Mouse (Mus musculus) embryo, embryonic 11.5 days (tissue): Measurements from ENCODE around the gene Zfp689.
A peak's percentile ranks its signal among the peaks of the same experiment; 100 is the strongest.
"Not testable (repeated sequence)": the region's sequence is repeated elsewhere in the genome, so short reads cannot be mapped to it uniquely, and the experiment has no call there.

Experiments used
- DNase-seq: peaks from one replicate; pipeline ENCODE4 v3.0.0-alpha.2; 2012; ENCODE audit warnings: low read depth, low spot score

Zfp689 gene

GRCm38 (mm10) chr7:127404101-127404500 lies 44.9 kb downstream of the Zfp689 start:
- not testable (repeated sequence) for DNase-seq

DNA sequence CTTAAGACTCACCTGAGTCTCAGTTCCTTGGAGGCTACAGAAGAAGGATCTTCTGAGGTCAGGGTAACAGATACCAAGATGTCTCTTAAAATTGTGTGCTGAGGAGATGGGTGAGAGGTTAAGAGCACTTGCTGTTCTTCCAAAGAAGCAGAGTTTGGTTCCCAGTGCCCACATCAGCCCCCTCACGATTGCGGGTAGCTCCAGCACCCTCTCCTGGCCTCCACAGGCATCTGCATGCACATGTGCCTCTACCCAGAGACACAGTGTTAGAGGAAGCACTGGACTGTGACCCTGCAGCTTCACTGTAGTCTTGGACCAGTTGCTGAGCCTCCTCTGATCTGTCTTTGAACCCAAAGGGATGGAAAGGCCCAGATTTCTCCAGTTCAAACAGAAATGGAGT lies 46.0 kb downstream of the Zfp689 start:
- DNase-seq: no peak

- DNase-seq: no peak
Measured at GRCm38 (mm10) chr7:127400355-127400754, 48.6 kb downstream of the Zfp689 start.

DNA sequence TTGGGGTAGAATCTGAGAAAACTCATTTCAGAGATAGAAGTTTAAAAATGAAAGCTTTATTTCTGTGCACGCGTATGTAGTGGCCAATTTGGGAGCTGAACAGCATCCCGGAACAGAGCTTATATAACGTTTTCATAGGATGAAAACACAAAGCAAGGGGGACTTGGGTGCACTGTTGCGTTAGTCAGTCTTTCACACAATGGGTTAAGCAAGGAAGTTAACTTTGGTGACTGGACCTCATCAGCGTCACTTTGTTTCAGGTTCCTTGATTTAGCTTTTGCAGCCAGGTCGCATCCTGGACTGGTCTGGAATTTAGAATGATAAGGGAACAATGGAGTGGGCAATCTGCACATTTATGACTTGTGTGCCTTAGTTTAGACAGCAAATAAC lies 55.0 kb downstream of the Zfp689 start:
- no peak for DNase-seq

- peak; percentile 98 for DNase-seq
Measured at GRCm38 (mm10) chr7:127393157-127393943, 55.6 kb downstream of the Zfp689 start, which contains the start of gene E430018J23Rik. E430018J23Rik (minus strand) TSS chr7:127393629.

DNA sequence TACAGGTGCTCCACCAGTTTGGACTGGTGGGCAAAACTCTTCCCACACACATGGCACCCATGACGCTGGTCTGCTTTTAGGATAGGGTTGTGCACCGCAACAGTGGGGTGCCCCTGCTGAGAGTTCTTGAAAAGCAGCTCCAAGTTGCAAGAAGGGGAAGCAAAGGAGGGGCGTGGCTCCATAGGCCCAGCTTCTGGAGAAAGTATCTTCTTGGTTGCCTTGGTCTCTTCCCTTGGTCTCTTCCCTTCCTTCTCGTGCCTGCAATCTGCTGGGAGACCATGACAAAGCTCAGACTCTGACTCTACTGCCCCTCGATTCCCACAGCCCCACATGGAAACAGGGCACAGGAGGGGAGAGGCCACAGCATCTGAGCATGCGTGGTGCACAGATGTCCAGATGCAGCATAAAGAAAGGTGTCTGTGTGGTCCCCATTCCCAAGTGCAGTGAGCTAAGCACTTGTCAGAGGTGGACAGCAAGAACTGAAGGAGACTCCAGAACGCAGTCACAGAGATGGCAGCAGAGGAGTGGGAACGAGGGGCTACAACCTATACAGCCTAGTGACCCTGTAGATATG lies 56.6 kb downstream of the Zfp689 start:
- DNase-seq: no peak
